Mouse (Mus musculus) midbrain, embryonic 13.5 days (tissue): ENCODE measurements at regions not wholly inside any gene's neighbourhood (a gene's known extent, or its start where the extent isn't known, plus 50 kb on each side); places are given as distances from the start of the nearest gene placed in this dataset.
A peak's percentile ranks its signal among the peaks of the same experiment; 100 is the strongest.

Experiments used
- ATAC-seq: fragments of 200-750 bp; cut with Nextera tagmentation; 2 replicates; pipeline ENCODE4 v1.8.0; 2017; ENCODE audit warnings: mild to moderate bottlenecking, moderate TSS enrichment, moderate library complexity
- H3K27ac ChIP-seq: fragments of 300-500 bp; sonication (generic); 2 replicates; pipeline ENCODE4 v1.5.1; 2015; ENCODE audit warnings: inconsistent platforms, mild to moderate bottlenecking, moderate library complexity
- H3K27me3 ChIP-seq: fragments of 300-500 bp; sonication (generic); 2 replicates; pipeline ENCODE4 v1.6.1; 2015; ENCODE audit warnings: mild to moderate bottlenecking, inconsistent platforms
- H3K36me3 ChIP-seq: fragments of 300-500 bp; sonication (generic); 2 replicates; pipeline ENCODE4 v1.6.1; 2015; ENCODE audit warnings: mild to moderate bottlenecking, inconsistent platforms
- H3K4me1 ChIP-seq: fragments of 300-500 bp; sonication (generic); replicated peaks from 2 replicates; pipeline ENCODE4 v1.6.1; 2015; ENCODE audit warnings: inconsistent platforms
- H3K4me2 ChIP-seq: fragments of 300-500 bp; sonication (generic); replicated peaks from 2 replicates; pipeline ENCODE4 v1.6.1; 2015; ENCODE audit warnings: moderate library complexity, mild to moderate bottlenecking, inconsistent platforms
- H3K4me3 ChIP-seq: fragments of 300-500 bp; sonication (generic); replicated peaks from 2 replicates; pipeline ENCODE4 v1.5.1; 2015; ENCODE audit warnings: mild to moderate bottlenecking, inconsistent platforms
- H3K9ac ChIP-seq: fragments of 300-500 bp; sonication (generic); replicated peaks from 2 replicates; pipeline ENCODE4 v1.6.1; 2015; ENCODE audit warnings: mild to moderate bottlenecking, inconsistent platforms
- H3K9me3 ChIP-seq: fragments of 300-500 bp; sonication (generic); 2 replicates; pipeline ENCODE4 v1.6.1; 2016; ENCODE audit warnings: mild to moderate bottlenecking, inconsistent platforms
- WGBS: fragments of 180-500 bp; shearing (Covaris S2); methylation state at CpG from one replicate; pipeline ENCODE4 v1.1.7; 2015; 5-methylcytosine and 5-hydroxymethylcytosine counted together

GRCm38 (mm10) chr9:69652106-69652505 lies 108.6 kb downstream of the Foxb1 start:
- ATAC-seq, result no peak
- H3K9ac ChIP-seq, result no peak overlapping the region
- no peak overlapping the region for H3K27ac ChIP-seq
- H3K9me3 ChIP-seq, result no peaks in the 10 kb centered on the region
- H3K27me3 ChIP-seq, result no peaks in the 10 kb centered on the region
- no peak overlapping the region for H3K4me3 ChIP-seq
- H3K4me2 ChIP-seq, result no peak overlapping the region
- H3K36me3 ChIP-seq, result no peaks in the 10 kb centered on the region
- 90% methylated on average over 4 of the region's 4 CpGs for WGBS
- no peaks in the 10 kb centered on the region for H3K4me1 ChIP-seq

GRCm38 (mm10) chr9:69651608-69652007 lies 109.1 kb downstream of the Foxb1 start:
- 70% methylated on average over 8 of the region's 8 CpGs for WGBS
- Histone ChIP-seq H3K9ac (no peak overlapping the region), H3K27me3 (0 out of 2 replicates have a peak, but pooled peaks cover 2% of the 10 kb centered on the region), H3K27ac (no peak overlapping the region), H3K36me3 (no peaks in the 10 kb centered on the region), H3K4me3 (no peak overlapping the region), H3K4me2 (no peak overlapping the region), H3K4me1 (no peaks in the 10 kb centered on the region), H3K9me3 (no peaks in the 10 kb centered on the region)
- ATAC-seq, result no peak

GRCm38 (mm10) chr9:69642591-69642990 lies 118.1 kb downstream of the Foxb1 start:
- Histone ChIP-seq H3K4me3 (no peak overlapping the region), H3K27me3 (0 out of 2 replicates have a peak, but pooled peaks cover 2% of the 10 kb centered on the region), H3K9me3 (no peaks in the 10 kb centered on the region), H3K9ac (no peak overlapping the region), H3K4me2 (no peak overlapping the region), H3K36me3 (no peaks in the 10 kb centered on the region), H3K27ac (no peak overlapping the region), H3K4me1 (no peaks in the 10 kb centered on the region)
- ATAC-seq, result no peak
- 50% methylated on average over 5 of the region's 5 CpGs for WGBS

GRCm38 (mm10) chr9:69623312-69623711 lies 137.4 kb downstream of the Foxb1 start:
- no peak for ATAC-seq
- no peaks in the 10 kb centered on the region for H3K9me3 ChIP-seq
- no peak overlapping the region for H3K4me3 ChIP-seq
- 18% methylated on average over 7 of the region's 7 CpGs for WGBS
- H3K27ac ChIP-seq, result no peak overlapping the region
- H3K4me2 ChIP-seq, result no peak overlapping the region
- H3K4me1 ChIP-seq, result 0 out of 2 replicates have a peak, but pooled peaks cover 3% of the 10 kb centered on the region
- H3K9ac ChIP-seq, result no peak overlapping the region
- H3K36me3 ChIP-seq, result no peaks in the 10 kb centered on the region
- H3K27me3 ChIP-seq, result peaks cover 11% of the 10 kb centered on the region; the same call in 1 of the 2 replicates

GRCm38 (mm10) chr9:69621006-69621405 lies 139.7 kb downstream of the Foxb1 start:
- H3K4me2 ChIP-seq, result no peak overlapping the region
- peaks cover 11% of the 10 kb centered on the region; the same call in 1 of the 2 replicates for H3K27me3 ChIP-seq
- ATAC-seq, result no peak
- H3K4me1 ChIP-seq, result 0 out of 2 replicates have a peak, but pooled peaks cover 3% of the 10 kb centered on the region
- no peak overlapping the region for H3K4me3 ChIP-seq
- H3K36me3 ChIP-seq, result no peaks in the 10 kb centered on the region
- 84% methylated on average over 3 of the region's 3 CpGs for WGBS
- H3K9ac ChIP-seq, result no peak overlapping the region
- H3K27ac ChIP-seq, result no peak overlapping the region
- H3K9me3 ChIP-seq, result no peaks in the 10 kb centered on the region

GRCm38 (mm10) chr9:69617328-69617727 lies 143.4 kb downstream of the Foxb1 start:
- H3K4me3 ChIP-seq, result no peak overlapping the region
- H3K27me3 ChIP-seq, result peaks cover 5% of the 10 kb centered on the region; the same call in 1 of the 2 replicates
- H3K4me1 ChIP-seq, result 0 out of 2 replicates have a peak, but pooled peaks cover 3% of the 10 kb centered on the region
- WGBS, result 80% methylated on average over 2 of the region's 2 CpGs
- no peaks in the 10 kb centered on the region for H3K36me3 ChIP-seq
- H3K27ac ChIP-seq, result no peak overlapping the region
- ATAC-seq, result no peak
- no peak overlapping the region for H3K9ac ChIP-seq
- no peaks in the 10 kb centered on the region for H3K9me3 ChIP-seq
- H3K4me2 ChIP-seq, result no peak overlapping the region

GRCm38 (mm10) chr9:69597472-69597871 lies 144.1 kb downstream of the Anxa2 start:
- 85% methylated on average over 8 of the region's 8 CpGs for WGBS
- Histone ChIP-seq H3K4me2 (no peak overlapping the region), H3K9ac (no peak overlapping the region), H3K9me3 (no peaks in the 10 kb centered on the region), H3K4me3 (no peak overlapping the region), H3K4me1 (peaks cover 6% of the 10 kb centered on the region; the same call in 1 of the 2 replicates), H3K27ac (no peak overlapping the region), H3K36me3 (no peaks in the 10 kb centered on the region), H3K27me3 (no peaks in the 10 kb centered on the region)
- no peak for ATAC-seq

- 0 out of 2 replicates have a peak, but pooled peaks have one; percentile 20 for ATAC-seq
- Histone ChIP-seq H3K27ac (no peak overlapping the region), H3K4me3 (no peak overlapping the region), H3K9me3 (no peaks in the 10 kb centered on the region), H3K27me3 (no peaks in the 10 kb centered on the region), H3K4me2 (peak overlapping the region; percentile 12; the same call in 1 of the 2 replicates), H3K36me3 (no peaks in the 10 kb centered on the region), H3K4me1 (peaks cover 9% of the 10 kb centered on the region; the same call in 1 of the 2 replicates), H3K9ac (no peak overlapping the region)
- 56% methylated on average over 14 of the region's 15 CpGs for WGBS
These were observed 139.1 kb downstream of the Anxa2 start for GRCm38 (mm10) chr9:69592329-69593062.

GRCm38 (mm10) chr9:69588846-69589245 lies 135.4 kb downstream of the Anxa2 start:
- Histone ChIP-seq H3K27ac (no peak overlapping the region), H3K4me3 (no peak overlapping the region), H3K9ac (no peak overlapping the region), H3K27me3 (no peaks in the 10 kb centered on the region), H3K9me3 (no peaks in the 10 kb centered on the region), H3K4me1 (peaks cover 9% of the 10 kb centered on the region; the same call in 1 of the 2 replicates), H3K36me3 (no peaks in the 10 kb centered on the region), H3K4me2 (no peak overlapping the region)
- 93% methylated on average over 4 of the region's 4 CpGs for WGBS
- no peak for ATAC-seq

- H3K27ac ChIP-seq, result peak overlapping the region; percentile 31; the same call in 1 of the 2 replicates
- no peak overlapping the region for H3K4me2 ChIP-seq
- no peak overlapping the region for H3K4me3 ChIP-seq
- H3K4me1 ChIP-seq, result no peaks in the 10 kb centered on the region
- no peaks in the 10 kb centered on the region for H3K36me3 ChIP-seq
- no peaks in the 10 kb centered on the region for H3K27me3 ChIP-seq
- ATAC-seq, result no peak
- H3K9me3 ChIP-seq, result no peaks in the 10 kb centered on the region
- H3K9ac ChIP-seq, result no peak overlapping the region
- 71% methylated on average over 3 of the region's 3 CpGs for whole genome bisulfite sequencing
These were observed 133.7 kb downstream of the Anxa2 start for GRCm38 (mm10) chr9:69587096-69587495.

GRCm38 (mm10) chr9:69581236-69581635 lies 127.8 kb downstream of the Anxa2 start:
- no peak for ATAC-seq
- Histone ChIP-seq H3K36me3 (no peaks in the 10 kb centered on the region), H3K9ac (no peak overlapping the region), H3K4me1 (no peaks in the 10 kb centered on the region), H3K4me2 (no peak overlapping the region), H3K27me3 (no peaks in the 10 kb centered on the region), H3K27ac (no peak overlapping the region), H3K9me3 (no peaks in the 10 kb centered on the region), H3K4me3 (no peak overlapping the region)

- WGBS, result 95% methylated on average over 10 of the region's 10 CpGs
- Histone ChIP-seq H3K36me3 (no peaks in the 10 kb centered on the region), H3K9me3 (no peaks in the 10 kb centered on the region)
These were observed 124.4 kb downstream of the Anxa2 start for GRCm38 (mm10) chr9:69577661-69578405.

More at GRCm38 (mm10) chr9:69577661-69578405, 124.4 kb downstream of the Anxa2 start:
- H3K27ac ChIP-seq, result no peak overlapping the region
- no peaks in the 10 kb centered on the region for H3K4me1 ChIP-seq
- H3K4me3 ChIP-seq, result no peak overlapping the region
- no peak overlapping the region for H3K4me2 ChIP-seq
- no peaks in the 10 kb centered on the region for H3K27me3 ChIP-seq
- no peak for ATAC-seq
- H3K9ac ChIP-seq, result no peak overlapping the region
